Mouse (Mus musculus): Measurements from ENCODE around the gene Galnt10. TPM values are rescaled to one million over a fixed set of nuclear protein-coding genes. Genes with fewer than 3 reads are reported as not detected.

The Galnt10 gene
- total and polyA plus RNA-seq, 3 experiments, result 0.07 to 0.85 TPM; not detected in 1

DNA sequence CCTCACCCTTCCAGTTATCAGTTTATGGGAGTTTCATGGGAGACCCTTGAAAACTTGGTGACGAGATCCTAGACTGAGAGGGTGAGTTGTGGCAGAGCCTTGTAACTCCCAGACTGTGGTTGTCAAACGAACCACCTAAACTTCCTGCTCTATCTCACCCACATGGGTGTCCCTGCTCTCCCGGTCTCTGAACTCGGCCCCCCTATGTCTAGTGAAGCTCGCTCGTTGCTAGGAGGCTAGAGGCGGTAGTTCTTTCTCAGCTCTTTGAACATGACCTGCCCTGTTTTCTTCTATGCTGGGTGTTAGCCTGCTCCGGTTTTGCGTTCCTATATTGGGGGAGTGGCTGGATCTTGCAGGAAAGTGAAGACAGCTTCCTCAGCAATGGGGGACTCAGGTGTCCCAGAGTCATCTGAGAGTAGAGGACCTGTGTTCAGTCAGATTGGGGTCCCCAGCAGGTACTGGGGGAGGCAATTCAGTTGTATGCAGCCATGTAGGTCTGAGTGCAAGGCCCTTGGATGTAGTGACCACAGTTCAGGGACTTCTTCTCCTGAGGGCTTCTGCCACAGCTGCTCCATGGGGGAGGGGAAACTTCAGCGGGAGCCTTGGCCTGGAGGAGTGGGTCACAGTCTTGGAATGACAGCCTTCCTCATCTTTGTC lies 10.6 kb downstream of the Galnt10 start:
- no peak overlapping the region for H3K27ac ChIP-seq (ENCODE audit: insufficient read depth, low read depth)
- no peak overlapping the region for H3K9ac ChIP-seq (ENCODE audit: insufficient read depth, low read depth)
- H3K79me2 ChIP-seq (replicated peaks; ENCODE audit: control insufficient read depth, extremely low read depth, insufficient read depth, poor library complexity, severe bottlenecking), result no peaks in the 10 kb centered on the region
- in situ Hi-C loops (cut with MboI; ENCODE audit: low pct_ligation_motif_present, low pct_unique_long_range_greater_than_20kb, low sequenced_read_pairs) (no loop called here), dilution Hi-C loops (cut with MboI; ENCODE audit: extremely low pct_ligation_motif_present, extremely low pct_unique_long_range_greater_than_20kb, low sequenced_read_pairs) (no loop called here)
- peaks cover 8% of the 10 kb centered on the region for H3K9me3 ChIP-seq (replicated peaks; ENCODE audit: low read length)
- no peak overlapping the region for H3K4me3 ChIP-seq (replicated peaks in 1 of 3; ENCODE audit: low read depth in 2 of 3, low read length in 2 of 3, poor library complexity in 1 of 3)
- H3K36me3 ChIP-seq (replicated peaks in 1 of 2; ENCODE audit: control insufficient read depth in 1 of 2, insufficient read depth in 1 of 2, low read length in 1 of 2), result no peaks in the 10 kb centered on the region
- no peak for DNase-seq (ENCODE audit: extremely low read depth)
- H3K4me2 ChIP-seq (ENCODE audit: insufficient read depth, low read depth, poor library complexity, severe bottlenecking), result no peak overlapping the region
- no peak for TF ChIP-seq NELFE (IDR thresholded peaks at IDR 0.05; ENCODE audit: low read depth, low read length)
- no peak for TF ChIP-seq EP300 (IDR thresholded peaks at IDR 0.05; ENCODE audit: low read length)
- TF ChIP-seq CHD2 (IDR thresholded peaks at IDR 0.05; ENCODE audit: low read length), result no peak
- no peak for TF ChIP-seq POLR2AphosphoS2 (IDR thresholded peaks at IDR 0.05; ENCODE audit: low read depth, low read length)
- peaks cover 94% of the 10 kb centered on the region for H3K27me3 ChIP-seq (replicated peaks)
- H3K4me1 ChIP-seq (ENCODE audit: control insufficient read depth in 1 of 2, insufficient read depth in 2 of 2), result no peaks in the 10 kb centered on the region

DNA sequence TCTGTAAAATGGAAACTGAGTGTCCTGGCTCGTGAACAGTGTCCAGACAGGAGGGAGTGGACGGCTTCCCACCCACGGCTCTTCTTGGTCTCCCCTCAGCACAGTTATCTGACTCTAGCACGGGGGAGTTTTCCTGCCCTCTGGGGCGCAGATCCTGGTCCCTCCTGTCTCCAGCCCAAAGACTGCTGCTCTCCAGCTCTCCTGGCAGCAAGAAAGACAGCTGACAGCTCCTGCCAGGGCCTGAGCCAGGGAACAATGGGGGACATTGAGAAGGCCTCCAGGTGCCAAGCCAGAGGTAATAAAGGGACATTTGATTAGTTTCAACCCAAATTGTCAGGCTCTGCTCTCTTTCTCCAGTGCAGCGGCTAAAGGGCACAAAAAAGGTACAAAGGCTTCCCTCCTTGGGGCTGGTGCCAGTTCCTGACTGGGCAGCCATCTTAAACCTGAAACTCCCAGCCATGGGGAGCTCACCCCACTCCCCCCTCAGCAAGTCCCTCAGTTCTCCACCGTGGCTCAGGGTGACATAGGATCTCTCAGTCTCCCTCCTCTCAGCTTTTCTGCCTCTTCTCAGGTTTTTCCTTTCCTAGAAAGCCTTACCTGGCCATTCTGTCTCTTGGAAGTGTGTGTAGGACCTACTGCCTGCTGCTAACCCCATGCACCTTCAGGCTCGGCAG lies 11.5 kb downstream of the Galnt10 start:
- H3K9ac ChIP-seq (ENCODE audit: insufficient read depth, low read depth), result no peak overlapping the region
- TF ChIP-seq MAZ (IDR thresholded peaks at IDR 0.05; ENCODE audit: low read depth, low read length) (no peak), RCOR1 (conservative IDR thresholded peaks at IDR 0.05; ENCODE audit: low read depth, low read length) (no peak), SIN3A (IDR thresholded peaks at IDR 0.05; ENCODE audit: low read length) (no peak), SMC3 (IDR thresholded peaks at IDR 0.05; ENCODE audit: low read depth, low read length) (no peak), ETS1 (conservative IDR thresholded peaks at IDR 0.05; ENCODE audit: low read depth, low read length) (no peak), BHLHE40 (IDR thresholded peaks at IDR 0.05; ENCODE audit: low read depth, low read length) (no peak), ELF1 (IDR thresholded peaks at IDR 0.05; ENCODE audit: low read depth, low read length) (no peak), MXI1 (IDR thresholded peaks at IDR 0.05; ENCODE audit: low read depth, low read length) (no peak), CHD2 (IDR thresholded peaks at IDR 0.05; ENCODE audit: low read length) (no peak), CHD1 (IDR thresholded peaks at IDR 0.05; ENCODE audit: low read depth, low read length) (no peak), EP300 (IDR thresholded peaks at IDR 0.05; ENCODE audit: low read length) (no peak), PAX5 (IDR thresholded peaks at IDR 0.05; ENCODE audit: low read length) (no peak), JUND (conservative IDR thresholded peaks at IDR 0.05; ENCODE audit: low read depth, low read length) (no peak), POLR2AphosphoS2 (IDR thresholded peaks at IDR 0.05; ENCODE audit: low read depth, low read length) (no peak)
- H3K9me3 ChIP-seq (replicated peaks; ENCODE audit: low read length), result peaks cover 8% of the 10 kb centered on the region
- dilution Hi-C loops (cut with MboI; ENCODE audit: extremely low pct_ligation_motif_present, extremely low pct_unique_long_range_greater_than_20kb, low sequenced_read_pairs) (no loop called here), in situ Hi-C loops (cut with MboI; ENCODE audit: low pct_ligation_motif_present, low pct_unique_long_range_greater_than_20kb, low sequenced_read_pairs) (no loop called here)
- DNase-seq (ENCODE audit: extremely low read depth), result no peak
- no peak overlapping the region for H3K4me3 ChIP-seq (replicated peaks in 1 of 3; ENCODE audit: low read depth in 2 of 3, low read length in 2 of 3, poor library complexity in 1 of 3)
- no peaks in the 10 kb centered on the region for H3K4me1 ChIP-seq (ENCODE audit: control insufficient read depth in 1 of 2, insufficient read depth in 2 of 2)
- peaks cover 94% of the 10 kb centered on the region for H3K27me3 ChIP-seq (replicated peaks)
- no peak overlapping the region for H3K4me2 ChIP-seq (ENCODE audit: insufficient read depth, low read depth, poor library complexity, severe bottlenecking)
- H3K36me3 ChIP-seq (replicated peaks in 1 of 2; ENCODE audit: control insufficient read depth in 1 of 2, insufficient read depth in 1 of 2, low read length in 1 of 2), result no peaks in the 10 kb centered on the region
- no peaks in the 10 kb centered on the region for H3K79me2 ChIP-seq (replicated peaks; ENCODE audit: control insufficient read depth, extremely low read depth, insufficient read depth, poor library complexity, severe bottlenecking)
- no peak overlapping the region for H3K27ac ChIP-seq (ENCODE audit: insufficient read depth, low read depth)
